Mouse (Mus musculus) myocyte (in vitro differentiated cells): ENCODE results near the gene Rpl22. TPM values are rescaled to one million over a fixed set of nuclear protein-coding genes. Genes with fewer than 3 reads are reported as not detected.

Source experiments
- H3K27me3 ChIP-seq: one replicate; pipeline ENCODE4 v1.6.1; 2011; ENCODE audit not compliant: control insufficient read depth, insufficient read depth, insufficient read length
- H3K36me3 ChIP-seq: one replicate; pipeline ENCODE4 v1.6.1; 2011; ENCODE audit not compliant: control insufficient read depth, insufficient read depth
- H3K4me2 ChIP-seq: one replicate; pipeline ENCODE4 v1.6.1; 2011; ENCODE audit warnings: low read depth, control low read depth
- H3K4me3 ChIP-seq: one replicate; pipeline ENCODE4 v1.5.1; 2011; ENCODE audit warnings: mild to moderate bottlenecking, control low read depth, moderate library complexity
- H3K79me2 ChIP-seq: one replicate; pipeline ENCODE4 v1.6.1; 2011; ENCODE audit not compliant: control insufficient read depth, insufficient read depth
- H3ac ChIP-seq: one replicate; pipeline ENCODE4 v1.6.1; 2011; ENCODE audit not compliant: control insufficient read depth, insufficient read length
- CEBPB ChIP-seq: IDR thresholded peaks from 2 replicates; pipeline ENCODE4 v1.6.1; 2011; ENCODE audit warnings: mild to moderate bottlenecking, moderate library complexity; ENCODE audit not compliant: poor library complexity, insufficient read depth, severe bottlenecking
- E2F4 ChIP-seq: IDR thresholded peaks from one replicate; pipeline ENCODE4 v1.6.1; 2011; ENCODE audit warnings: mild to moderate bottlenecking, control low read depth, moderate library complexity; ENCODE audit not compliant: insufficient read depth
- MAX ChIP-seq: IDR thresholded peaks from one replicate; pipeline ENCODE4 v1.6.1; 2011; ENCODE audit warnings: low read depth, mild to moderate bottlenecking, control low read depth
- MYOD1 ChIP-seq, 3 experiments: IDR thresholded peaks; one replicate each; pipeline ENCODE4 v1.6.1; 2011; ENCODE audit warnings: control low read depth in 2 of 3, low read depth in 2 of 3, mild to moderate bottlenecking in 2 of 3, moderate library complexity in 1 of 3; ENCODE audit not compliant: insufficient read length in 2 of 3, control insufficient read depth in 1 of 3
- MYOG ChIP-seq, 3 experiments: IDR thresholded peaks; one replicate each; pipeline ENCODE4 v1.6.1; 2011; ENCODE audit warnings: control low read depth in 2 of 3, low read depth in 2 of 3, mild to moderate bottlenecking in 2 of 3; ENCODE audit not compliant: insufficient read length in 2 of 3, control insufficient read depth in 1 of 3, insufficient read depth in 1 of 3
- POLR2A ChIP-seq: IDR thresholded peaks from one replicate; pipeline ENCODE4 v1.6.1; 2011; ENCODE audit warnings: low read depth, mild to moderate bottlenecking, control low read depth, moderate library complexity; ENCODE audit not compliant: insufficient read length
- POLR2AphosphoS2 ChIP-seq: IDR thresholded peaks from one replicate; pipeline ENCODE4 v1.6.1; 2011; ENCODE audit warnings: low read depth, control low read depth; ENCODE audit not compliant: insufficient read length
- SRF ChIP-seq: IDR thresholded peaks from one replicate; pipeline ENCODE4 v1.6.1; 2011; ENCODE audit warnings: low read depth; ENCODE audit not compliant: control insufficient read depth, insufficient read length
- TCF12 ChIP-seq: IDR thresholded peaks from one replicate; pipeline ENCODE4 v1.6.1; 2011; ENCODE audit warnings: mild to moderate bottlenecking, control low read depth; ENCODE audit not compliant: poor library complexity, insufficient read depth, severe bottlenecking
- TCF3 ChIP-seq: IDR thresholded peaks from one replicate; pipeline ENCODE4 v1.6.1; 2011; ENCODE audit warnings: low read depth, control low read depth; ENCODE audit not compliant: insufficient read length
- USF1 ChIP-seq: IDR thresholded peaks from one replicate; pipeline ENCODE4 v1.6.1; 2011; ENCODE audit warnings: low read depth, mild to moderate bottlenecking, control low read depth, moderate library complexity
- polyA plus RNA-seq: library from polyadenylated mRNA; unstranded; fragments of >200 nt; fragmentation: generic; extraction: Trizol; gene quantifications from one replicate; pipeline ENCODE4 v1.2.1, GENCODE M21; 2012; ENCODE audit warnings: missing spikeins

The Rpl22 gene
- polyA plus RNA-seq, 1 experiment: 1,218 TPM

DNA sequence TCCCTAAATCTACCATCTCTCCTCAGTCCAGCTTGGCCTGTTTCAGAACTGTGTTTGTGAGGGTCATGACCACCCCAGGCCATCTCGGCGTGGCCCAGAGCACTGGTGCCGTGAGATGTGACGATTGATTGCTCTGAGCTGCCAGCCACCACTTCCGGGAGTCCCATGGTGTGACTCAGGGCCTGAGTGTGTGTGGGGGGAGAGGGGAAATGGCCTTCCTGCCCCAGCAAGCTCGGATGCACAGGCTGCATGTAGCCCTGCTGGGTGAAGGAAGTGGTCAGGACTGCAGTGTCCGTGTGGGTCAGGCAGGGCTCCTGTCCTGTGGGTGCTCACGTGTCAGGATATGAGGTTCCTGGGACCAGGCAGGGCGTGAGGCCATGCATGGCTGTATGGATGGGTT is 36.6 kb downstream of the Rpl22 start:
- Histone ChIP-seq H3K27me3 (no peaks in the 10 kb centered on the region), H3ac (no peak overlapping the region), H3K4me3 (no peak overlapping the region), H3K36me3 (no peaks in the 10 kb centered on the region), H3K4me2 (peak overlapping the region; percentile 45), H3K79me2 (no peaks in the 10 kb centered on the region)
- TF ChIP-seq MYOD1 (IDR thresholded peaks at IDR 0.05; ENCODE audit: control insufficient read depth in 1 of 3, insufficient read length in 2 of 3, low read depth in 2 of 3) (peak in 1 of 3 experiments; percentile 8), CEBPB (no peak)

DNA sequence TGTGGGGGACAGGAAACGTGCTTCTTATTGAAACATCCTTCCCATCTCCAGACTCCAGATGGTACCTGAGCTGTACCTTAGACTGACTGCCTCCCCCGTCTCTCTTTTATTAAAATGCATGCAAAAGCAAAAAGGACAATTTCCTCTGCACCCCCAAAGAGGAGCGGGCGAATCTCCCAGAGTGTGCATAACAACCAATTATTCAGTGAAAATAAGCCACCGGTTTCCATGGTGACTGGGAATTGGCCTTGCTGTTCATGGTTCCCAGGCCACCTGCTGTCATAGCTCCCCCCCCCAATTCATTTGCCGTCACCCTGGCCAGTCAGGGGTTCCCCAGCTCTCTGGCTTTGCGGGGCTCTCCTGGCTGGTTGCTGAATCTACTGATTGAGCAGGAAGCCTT is 39.7 kb downstream of the Rpl22 start:
- Histone ChIP-seq H3K36me3 (no peaks in the 10 kb centered on the region), H3K4me3 (no peak overlapping the region), H3K27me3 (no peaks in the 10 kb centered on the region), H3ac (no peak overlapping the region), H3K4me2 (no peak overlapping the region), H3K79me2 (no peaks in the 10 kb centered on the region)
- TF ChIP-seq POLR2A (no peak), MYOG (IDR thresholded peaks at IDR 0.05; ENCODE audit: control insufficient read depth in 1 of 3, insufficient read depth in 1 of 3, insufficient read length in 2 of 3, low read depth in 2 of 3) (no peak), CEBPB (no peak), SRF (no peak), TCF3 (no peak), MAX (no peak), MYOD1 (IDR thresholded peaks at IDR 0.05; ENCODE audit: control insufficient read depth in 1 of 3, insufficient read length in 2 of 3, low read depth in 2 of 3) (no peak), TCF12 (no peak), POLR2AphosphoS2 (no peak), E2F4 (no peak)

DNA sequence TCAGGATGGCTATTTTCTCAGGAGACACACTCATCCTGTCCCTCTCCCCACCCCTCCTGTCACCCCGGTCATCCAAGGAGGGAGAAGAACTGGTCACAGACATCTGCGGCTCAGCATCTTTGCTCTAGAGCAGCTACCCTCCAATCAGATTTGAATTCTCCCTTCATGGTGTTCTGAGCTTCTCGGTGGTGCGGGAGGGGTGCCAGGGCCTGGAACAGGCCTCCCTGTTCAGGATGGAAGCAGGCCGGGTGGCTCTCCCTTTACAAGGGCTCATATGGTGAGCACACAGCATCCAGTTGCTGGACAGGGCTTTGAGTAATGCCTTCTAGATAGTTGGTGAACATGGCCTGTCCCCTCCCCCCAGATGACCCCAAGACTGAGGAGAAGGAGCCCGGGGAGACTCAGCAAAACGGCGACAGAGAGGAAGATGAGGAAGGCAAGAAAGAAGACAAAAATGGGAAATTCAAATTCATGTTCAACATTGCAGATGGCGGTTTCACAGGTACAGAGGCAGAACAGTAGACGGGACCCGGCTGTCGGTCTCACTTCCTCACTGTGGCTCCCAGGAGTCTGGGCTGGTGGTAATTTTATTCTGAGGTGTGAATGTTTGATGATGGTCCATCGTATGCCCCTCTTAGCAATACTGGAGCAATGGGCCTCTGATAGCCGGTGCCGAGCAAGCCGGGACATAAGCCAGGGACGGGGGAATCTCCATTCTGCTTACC is 57.1 kb downstream of the Rpl22 start:
- H3K4me3 ChIP-seq: no peak overlapping the region
- H3K36me3 ChIP-seq: no peaks in the 10 kb centered on the region
- H3K79me2 ChIP-seq: no peaks in the 10 kb centered on the region
- H3K4me2 ChIP-seq: no peak overlapping the region
- no peak overlapping the region for H3ac ChIP-seq
- TF ChIP-seq USF1: no peak
- TF ChIP-seq MAX: no peak
- no peak for TF ChIP-seq CEBPB
- no peak for TF ChIP-seq MYOG (IDR thresholded peaks at IDR 0.05; ENCODE audit: control insufficient read depth in 1 of 3, insufficient read depth in 1 of 3, insufficient read length in 2 of 3, low read depth in 2 of 3)
- H3K27me3 ChIP-seq: peaks cover 16% of the 10 kb centered on the region

Other genes starting within 250 kb of the Rpl22 start
- gene Tnfrsf25, start 209.8 kb upstream of the Rpl22 start, polyA plus RNA-seq: 4.0 TPM
- 0.65 TPM for gene Espn, start 173.4 kb upstream of the Rpl22 start, polyA plus RNA-seq
- not detected for gene Hes2, start 166.9 kb upstream of the Rpl22 start, polyA plus RNA-seq
- 167 TPM for gene Acot7, start 147.6 kb upstream of the Rpl22 start, polyA plus RNA-seq
- gene Gpr153, start 51.5 kb upstream of the Rpl22 start, polyA plus RNA-seq: 6.5 TPM
- 0.02 TPM for gene Hes3, start 34.1 kb upstream of the Rpl22 start, polyA plus RNA-seq
- gene Icmt, start 28.5 kb upstream of the Rpl22 start, polyA plus RNA-seq: 30.8 TPM
- 0.52 TPM for gene Rnf207, start 6.7 kb upstream of the Rpl22 start, polyA plus RNA-seq
- 1.0 TPM for gene Chd5, start 12.9 kb downstream of the Rpl22 start, polyA plus RNA-seq
- gene Nphp4, start 151.0 kb downstream of the Rpl22 start, polyA plus RNA-seq: 2.3 TPM
- gene Kcnab2, start 152.1 kb downstream of the Rpl22 start, polyA plus RNA-seq: 14.6 TPM